Mouse (Mus musculus) macrophage (primary cell): ENCODE data around the gene Kdm4b. TPM values are rescaled to one million over a fixed set of nuclear protein-coding genes. Genes with fewer than 3 reads are reported as not detected.

Experiments
- H3K27ac ChIP-seq: fragments of 350-480 bp; formaldehyde crosslinking; 2 replicates; pipeline ENCODE4 v1.9.0; 2021
- H3K36me3 ChIP-seq: fragments of 350-480 bp; formaldehyde crosslinking; 2 replicates; pipeline ENCODE4 v1.9.0; 2021; ENCODE audit errors: inconsistent target
- H3K4me3 ChIP-seq: fragments of 350-480 bp; formaldehyde crosslinking; 2 replicates; pipeline ENCODE4 v1.9.0; 2021; ENCODE audit errors: inconsistent target
- H3K79me2 ChIP-seq: fragments of 350-480 bp; formaldehyde crosslinking; 2 replicates; pipeline ENCODE4 v1.9.0; 2021; ENCODE audit errors: inconsistent target
- WGBS: methylation state at CpG from one replicate; pipeline ENCODE4 v1.1.7; 2026; ENCODE audit warnings: inconsistent platforms; ENCODE audit not compliant: missing documents; 5-methylcytosine and 5-hydroxymethylcytosine counted together
- polyA plus RNA-seq: library from polyadenylated mRNA; stranded (reverse); fragments of 250-400 nt; gene quantifications from 3 replicates; pipeline ENCODE4 v1.2.4, GENCODE M21; 2018; ENCODE audit warnings: inconsistent platforms

Kdm4b gene
- polyA plus RNA-seq, 1 experiment from 2014 or later = 6.8 TPM

DNA sequence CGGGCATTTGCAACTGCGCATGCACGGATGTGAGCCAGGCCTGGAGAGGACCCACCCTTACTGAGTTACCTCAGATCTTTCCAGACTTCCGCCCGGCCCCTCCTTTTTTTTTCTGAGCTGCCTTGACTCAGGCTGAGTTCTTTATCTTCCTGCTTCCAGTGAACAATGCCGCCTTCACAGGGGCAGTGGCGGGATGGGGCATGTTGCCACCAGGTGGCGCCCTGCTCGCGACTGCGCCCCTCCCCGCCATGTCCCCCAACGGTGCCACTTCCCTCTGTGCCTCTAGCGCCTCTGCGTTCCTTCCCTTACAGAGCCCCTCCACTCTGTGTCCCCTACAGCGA lies 34.7 kb upstream of the Kdm4b start:
- H3K79me2 ChIP-seq = peaks cover 39% of the 10 kb centered on the region
- H3K27ac ChIP-seq = peak overlapping the region; percentile 92
- peak overlapping the region; percentile 88; the same call in 1 of the 2 replicates for H3K4me3 ChIP-seq
- peaks cover 11% of the 10 kb centered on the region; the same call in 1 of the 2 replicates for H3K36me3 ChIP-seq
- under 1% methylated on average over 14 of the region's 16 CpGs for WGBS

GRCm38 (mm10) chr17:56291826-56292475 lies 33.9 kb upstream of the Kdm4b start:
- Histone ChIP-seq H3K79me2 (peaks cover 34% of the 10 kb centered on the region), H3K4me3 (no peak overlapping the region), H3K36me3 (peaks cover 3% of the 10 kb centered on the region; the same call in 1 of the 2 replicates), H3K27ac (peak overlapping the region; percentile 59; the same call in 1 of the 2 replicates)
- WGBS = 88% methylated on average over 6 of the region's 7 CpGs

DNA sequence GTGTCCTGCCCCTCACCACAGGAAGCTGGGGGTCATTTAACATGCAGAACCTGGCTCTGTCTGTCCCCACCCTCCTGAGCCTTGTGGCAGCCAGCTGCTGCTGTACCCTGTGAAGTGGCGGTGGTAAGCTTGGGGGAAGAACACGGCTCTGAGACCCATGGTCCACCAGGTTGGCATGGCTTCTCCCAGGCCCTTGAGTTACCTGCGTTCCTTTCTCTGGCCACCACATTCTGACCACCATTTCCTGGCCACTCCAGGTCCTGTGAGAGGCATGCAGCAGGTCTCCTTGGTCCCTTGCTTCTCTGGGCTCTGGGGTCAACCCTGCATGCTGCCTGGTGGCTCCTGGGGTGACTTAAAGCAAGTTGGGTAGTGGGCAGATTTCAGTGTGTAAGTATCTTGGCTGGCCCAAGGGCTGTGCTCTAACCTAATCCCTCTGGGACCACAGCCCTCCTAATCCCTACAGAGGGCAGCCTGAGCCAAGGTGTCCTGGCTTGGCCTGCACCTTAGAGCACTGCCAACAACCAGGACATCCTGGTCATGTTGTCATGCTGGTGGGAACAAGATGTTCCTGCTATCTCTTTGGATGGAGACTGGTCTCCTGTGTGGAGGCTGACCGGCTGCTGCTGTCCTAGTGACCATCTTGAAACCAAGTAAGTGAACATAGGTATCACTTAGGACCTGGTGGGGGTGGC lies 33.2 kb upstream of the Kdm4b start, which contains the start of gene Plin3:
TSS of gene Plin3 (minus strand) at position 343 of the 692 bp plus-strand sequence.
- Histone ChIP-seq H3K27ac (peak within 1 kb of the TSS; percentile 59; the same call in 1 of the 2 replicates), H3K79me2 (peaks cover 26% of the 10 kb centered on the region), H3K4me3 (no peak within 1 kb of the TSS), H3K36me3 (no peaks in the 10 kb centered on the region)
- 93% methylated on average over 4 of the region's 4 CpGs for WGBS

GRCm38 (mm10) chr17:56293291-56293690 lies 32.6 kb upstream of the Kdm4b start:
- Histone ChIP-seq H3K36me3 (no peaks in the 10 kb centered on the region), H3K4me3 (no peak overlapping the region), H3K79me2 (peaks cover 20% of the 10 kb centered on the region), H3K27ac (no peak overlapping the region)
- 54% methylated on average over 1 of the region's 1 CpGs for WGBS

DNA sequence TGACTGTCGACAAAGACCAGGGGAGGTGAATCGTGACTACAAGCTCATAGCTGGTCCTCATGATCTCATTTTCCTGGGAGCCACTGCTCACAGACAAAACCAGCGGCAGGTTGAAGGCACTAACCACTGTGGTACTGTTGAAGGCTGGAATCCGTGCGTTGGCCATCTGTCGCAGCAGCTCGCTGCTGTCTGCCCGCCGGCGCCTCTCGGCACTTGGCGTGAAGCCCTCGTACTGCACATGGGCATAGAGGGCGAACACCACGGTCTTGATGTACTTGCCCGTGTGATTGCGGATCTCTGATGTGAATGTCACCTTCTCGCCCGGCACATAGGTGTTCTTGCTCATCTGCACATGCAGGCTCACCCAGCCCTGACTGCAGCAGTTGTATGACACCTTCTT lies 31.6 kb upstream of the Kdm4b start:
- 97% methylated on average over 19 of the region's 19 CpGs for WGBS
- H3K27ac ChIP-seq = no peak overlapping the region
- no peak overlapping the region for H3K4me3 ChIP-seq
- H3K36me3 ChIP-seq = no peaks in the 10 kb centered on the region
- H3K79me2 ChIP-seq = peaks cover 11% of the 10 kb centered on the region

- no peak overlapping the region for H3K4me3 ChIP-seq
- 81% methylated on average over 1 of the region's 1 CpGs for WGBS
- H3K27ac ChIP-seq = no peak overlapping the region
- no peaks in the 10 kb centered on the region for H3K79me2 ChIP-seq
- H3K36me3 ChIP-seq = no peaks in the 10 kb centered on the region
Observed at GRCm38 (mm10) chr17:56296201-56296600, 29.7 kb upstream of the Kdm4b start.

DNA sequence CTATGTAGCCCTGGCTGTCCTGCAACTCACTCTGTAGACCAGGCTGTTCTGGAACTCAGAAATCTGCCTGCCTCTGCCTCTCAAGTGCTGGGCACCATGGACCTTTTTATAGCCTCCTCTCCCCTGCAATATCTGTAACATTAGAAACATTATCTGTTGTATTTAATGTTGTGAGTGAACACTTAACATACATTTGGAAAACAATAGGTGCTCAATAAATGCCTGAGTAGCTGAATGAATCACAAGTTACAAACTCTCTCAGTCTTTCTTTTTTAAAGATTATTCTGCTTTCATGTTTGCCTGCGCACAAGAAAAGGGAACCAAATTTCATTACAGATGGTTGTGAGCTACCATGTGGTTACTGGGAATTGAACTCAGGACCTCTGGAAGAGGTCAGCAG lies 27.6 kb upstream of the Kdm4b start:
- WGBS = 58% methylated on average over 1 of the region's 1 CpGs
- Histone ChIP-seq H3K27ac (no peak overlapping the region), H3K36me3 (no peaks in the 10 kb centered on the region), H3K4me3 (no peak overlapping the region), H3K79me2 (no peaks in the 10 kb centered on the region)

DNA sequence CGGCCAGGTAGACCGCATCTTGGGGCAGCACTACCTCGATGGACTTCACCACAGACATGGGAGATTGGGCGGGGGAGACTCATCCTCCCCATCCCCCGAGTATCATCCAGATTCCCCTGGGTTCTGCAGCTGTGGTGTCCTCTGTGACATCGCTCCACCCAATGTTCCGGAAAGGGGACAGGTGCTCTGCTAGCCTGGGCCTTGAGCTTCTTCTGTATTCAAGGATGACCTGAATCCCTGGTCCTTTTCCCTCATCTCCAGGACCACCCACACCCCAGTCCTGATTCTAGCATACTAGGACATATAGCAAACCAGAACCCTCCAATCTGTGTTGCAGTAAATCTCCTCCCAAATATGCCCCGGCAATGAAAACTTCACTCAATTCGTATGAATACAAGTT lies 25.7 kb upstream of the Kdm4b start, which contains the start of gene Arrdc5:
TSS of gene Arrdc5 (minus strand) at position 101 of the 400 bp plus-strand sequence.
- Histone ChIP-seq H3K36me3 (no peaks in the 10 kb centered on the region), H3K4me3 (no peak within 1 kb of the TSS), H3K79me2 (peaks cover 11% of the 10 kb centered on the region), H3K27ac (no peak within 1 kb of the TSS)
- 85% methylated on average over 9 of the region's 9 CpGs for WGBS

DNA sequence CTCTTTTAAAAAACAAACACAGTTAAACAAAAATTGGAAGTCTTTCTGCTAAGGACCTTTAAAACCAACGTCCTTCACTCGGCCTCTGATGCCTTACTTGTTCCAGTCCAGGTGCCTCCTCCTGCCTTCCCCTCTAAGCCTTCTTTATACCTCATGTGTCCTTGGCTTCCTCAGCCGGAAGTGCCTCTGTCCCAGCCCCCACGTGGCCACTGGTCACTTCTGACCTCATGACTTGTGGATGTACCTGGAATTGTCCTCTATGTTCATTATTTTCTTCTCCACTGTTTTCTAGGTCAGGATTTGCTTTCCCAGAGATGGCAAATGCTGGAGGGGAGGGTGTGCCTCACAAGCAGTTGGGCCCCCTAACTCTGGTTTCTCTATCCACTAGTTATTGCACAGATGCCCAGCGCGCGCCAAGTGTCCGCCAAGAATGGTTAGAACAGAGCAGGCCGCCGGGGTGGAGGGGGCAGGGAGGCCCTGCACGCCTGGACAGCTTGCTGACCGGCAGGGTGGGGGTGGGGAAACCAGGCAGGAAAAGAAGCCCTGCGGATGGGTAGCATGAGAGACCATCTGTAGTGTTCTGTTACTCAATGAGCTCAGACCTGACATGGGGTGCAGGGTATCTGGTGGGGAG lies 23.4 kb upstream of the Kdm4b start:
- 80% methylated on average over 12 of the region's 13 CpGs for WGBS
- H3K79me2 ChIP-seq = peaks cover 34% of the 10 kb centered on the region
- H3K27ac ChIP-seq = peak overlapping the region; percentile 82
- no peak overlapping the region for H3K4me3 ChIP-seq
- H3K36me3 ChIP-seq = no peaks in the 10 kb centered on the region

DNA sequence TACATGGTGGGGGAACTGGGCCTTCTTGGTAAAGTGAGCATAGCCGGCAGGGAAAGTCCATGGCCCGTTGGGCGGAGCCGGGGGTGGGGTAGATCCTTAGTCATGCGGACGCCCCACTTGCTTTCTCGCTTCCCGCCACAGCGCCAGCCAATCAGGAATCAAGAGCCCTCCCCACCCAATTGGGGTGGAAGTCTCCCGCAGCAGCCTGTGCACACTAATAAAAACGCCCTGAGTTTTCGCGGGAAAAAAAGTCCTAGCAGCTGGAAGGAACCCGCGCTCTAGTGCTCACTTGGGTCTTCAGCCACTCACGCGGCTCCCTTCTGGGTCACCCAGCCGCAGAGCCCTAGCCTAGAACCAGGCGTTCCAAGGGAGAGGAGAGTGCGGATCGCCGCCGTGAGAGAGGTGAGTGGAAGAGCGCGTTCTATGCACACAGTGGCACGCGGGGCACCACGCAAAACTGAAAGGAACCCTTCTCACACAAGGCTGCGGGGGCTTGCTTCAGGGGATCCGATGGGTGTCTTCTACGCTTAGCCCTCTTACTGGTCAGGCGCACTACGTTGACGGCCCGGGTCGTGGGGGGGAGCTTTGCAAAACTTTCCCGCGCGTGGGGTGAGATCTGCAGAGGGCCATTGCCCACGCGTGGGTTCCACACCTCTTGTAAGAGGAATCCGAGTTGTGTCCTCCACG lies 22.6 kb upstream of the Kdm4b start, which contains the start of gene Uhrf1:
TSS of gene Uhrf1 (plus strand) at position 162 of the 687 bp plus-strand sequence.
- H3K27ac ChIP-seq = peak within 1 kb of the TSS; percentile 82

DNA sequence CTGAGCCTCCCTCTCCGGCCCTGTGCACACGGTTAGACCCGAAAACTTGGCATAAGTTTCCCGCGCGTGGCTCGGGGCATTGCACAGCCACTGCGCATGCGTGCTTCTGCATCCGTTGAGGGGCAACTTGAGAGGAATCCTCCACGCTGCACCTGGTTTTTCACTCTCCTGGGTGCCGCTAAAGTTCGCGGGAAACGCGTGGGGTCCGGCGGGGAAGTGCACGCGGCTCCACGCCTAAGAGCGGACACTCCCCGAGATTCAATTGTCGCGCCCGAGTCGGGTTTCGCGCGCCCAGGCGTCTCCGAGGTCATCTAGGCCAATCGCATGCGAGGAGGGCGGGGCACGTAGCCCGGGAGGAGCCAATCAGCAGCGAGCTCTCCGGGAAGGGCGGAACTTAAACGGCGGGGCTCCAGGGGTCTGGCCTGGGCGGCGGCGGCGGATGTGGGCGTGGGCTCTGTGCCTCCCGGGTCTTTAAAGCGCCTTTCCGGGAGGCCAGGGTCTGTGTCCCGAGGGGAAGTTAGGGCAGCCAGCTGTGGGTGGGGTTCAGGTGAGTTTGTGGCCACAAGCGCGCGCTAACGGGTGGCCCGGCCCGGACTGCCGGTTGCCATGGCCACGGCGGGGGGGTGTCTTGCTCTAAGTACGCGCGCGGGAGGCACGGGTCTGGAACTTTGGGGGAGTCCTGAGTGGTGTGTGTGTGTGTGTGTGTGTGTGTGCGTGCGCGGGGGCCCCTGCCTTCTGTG lies 21.8 kb upstream of the Kdm4b start:
- Histone ChIP-seq H3K4me3 (peak overlapping the region; percentile 88), H3K79me2 (peaks cover 49% of the 10 kb centered on the region), H3K27ac (peak overlapping the region; percentile 82), H3K36me3 (no peaks in the 10 kb centered on the region)
- WGBS = 0% methylated on average over 64 of the region's 68 CpGs

More for the DNA sequence above, 22.6 kb upstream of the Kdm4b start, which contains the start of gene Uhrf1:
- WGBS = under 1% methylated on average over 43 of the region's 43 CpGs
- peak within 1 kb of the TSS; percentile 88 for H3K4me3 ChIP-seq
- peaks cover 42% of the 10 kb centered on the region for H3K79me2 ChIP-seq
- H3K36me3 ChIP-seq = no peaks in the 10 kb centered on the region

DNA sequence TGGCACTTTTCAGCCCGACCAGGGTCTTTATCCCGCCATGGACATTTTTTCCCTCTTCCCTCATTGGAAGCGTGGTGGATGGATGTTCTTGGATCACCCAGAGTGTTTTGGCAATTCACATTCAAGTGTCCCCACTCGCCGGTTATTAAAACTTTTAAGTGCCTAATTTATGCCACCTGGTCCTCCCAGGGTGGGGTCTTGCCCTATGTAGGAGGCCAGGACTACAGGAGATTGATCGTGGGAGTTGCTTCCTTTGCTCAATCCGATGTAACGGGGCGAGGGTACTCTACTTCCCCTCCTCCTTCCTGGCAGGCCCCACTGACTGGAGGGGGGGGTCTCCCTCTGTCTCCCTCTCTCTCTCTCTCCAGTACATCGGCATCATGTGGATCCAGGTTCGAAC lies 21.1 kb upstream of the Kdm4b start:
- 26% methylated on average over 11 of the region's 11 CpGs for WGBS
- H3K36me3 ChIP-seq = no peaks in the 10 kb centered on the region
- H3K27ac ChIP-seq = no peak overlapping the region; the same call in 1 of the 2 replicates
- peak overlapping the region; percentile 88 for H3K4me3 ChIP-seq
- H3K79me2 ChIP-seq = peaks cover 54% of the 10 kb centered on the region

GRCm38 (mm10) chr17:56305156-56305555 lies 20.7 kb upstream of the Kdm4b start:
- Histone ChIP-seq H3K27ac (no peak overlapping the region), H3K4me3 (peak overlapping the region; percentile 88), H3K36me3 (no peaks in the 10 kb centered on the region), H3K79me2 (peaks cover 54% of the 10 kb centered on the region)
- 87% methylated on average over 5 of the region's 9 CpGs for WGBS

DNA sequence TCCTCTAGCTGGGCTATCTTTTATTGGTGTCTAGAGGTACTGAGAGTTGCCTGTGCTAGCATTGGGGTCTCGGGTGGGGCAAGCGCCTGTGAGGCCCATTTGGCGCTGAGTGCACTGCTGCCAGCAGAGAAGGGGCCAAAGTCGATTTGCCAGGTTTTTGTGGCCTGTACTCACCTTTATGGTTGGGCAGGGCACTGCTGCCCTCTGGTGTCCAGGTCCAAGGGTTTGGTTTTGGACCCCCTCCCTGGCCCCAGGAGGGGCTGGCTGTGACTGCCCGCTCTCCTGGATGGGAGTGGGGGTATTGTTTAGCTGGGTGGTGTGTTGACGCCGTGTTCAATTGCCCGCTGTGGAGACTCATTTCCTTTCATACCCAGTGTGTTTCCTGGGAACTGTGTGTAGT lies 20.0 kb upstream of the Kdm4b start:
- Histone ChIP-seq H3K36me3 (no peaks in the 10 kb centered on the region), H3K4me3 (no peak overlapping the region), H3K27ac (no peak overlapping the region), H3K79me2 (peaks cover 54% of the 10 kb centered on the region)
- 87% methylated on average over 8 of the region's 8 CpGs for whole genome bisulfite sequencing
